Mouse (Mus musculus) embryonic fibroblast, embryonic 13.5 days (primary cell): ENCODE data around the gene Brdt. TPM values are rescaled to one million over a fixed set of nuclear protein-coding genes. Genes with fewer than 3 reads are reported as not detected.
"Not testable (repeated sequence)": the region's sequence is repeated elsewhere in the genome, so short reads cannot be mapped to it uniquely, and the experiment has no call there.

Experiments
- H3K27ac ChIP-seq: 2 replicates; pipeline ENCODE4 v1.5.1; 2012; ENCODE audit warnings: low read length, control low read depth, inconsistent platforms; ENCODE audit not compliant: insufficient read depth
- H3K4me1 ChIP-seq: 2 replicates; pipeline ENCODE4 v1.6.1; 2011; ENCODE audit warnings: low read length; ENCODE audit not compliant: control insufficient read depth, insufficient read depth
- H3K4me3 ChIP-seq: 2 replicates; pipeline ENCODE4 v1.5.1; 2011; ENCODE audit warnings: mild to moderate bottlenecking, control low read depth, low read length; ENCODE audit not compliant: insufficient read depth
- CTCF ChIP-seq: IDR thresholded peaks from 2 replicates; pipeline ENCODE4 v1.5.1; 2011; ENCODE audit warnings: mild to moderate bottlenecking, control low read depth, low read length, moderate library complexity, borderline replicate concordance; ENCODE audit not compliant: insufficient read depth
- POLR2A ChIP-seq: IDR thresholded peaks from 2 replicates; pipeline ENCODE4 v1.6.1; 2011; ENCODE audit warnings: low read depth, mild to moderate bottlenecking, control low read depth, low read length, moderate library complexity
- polyA plus RNA-seq: library from polyadenylated mRNA; stranded (reverse); fragments of >200 nt; gene quantifications from 2 replicates; pipeline ENCODE4 v1.2.4, GENCODE M21; 2011; ENCODE audit warnings: low read depth; ENCODE audit not compliant: missing spikeins, insufficient read length

Gene Brdt
- polyA plus RNA-seq, 1 experiment = 2.0 TPM

DNA sequence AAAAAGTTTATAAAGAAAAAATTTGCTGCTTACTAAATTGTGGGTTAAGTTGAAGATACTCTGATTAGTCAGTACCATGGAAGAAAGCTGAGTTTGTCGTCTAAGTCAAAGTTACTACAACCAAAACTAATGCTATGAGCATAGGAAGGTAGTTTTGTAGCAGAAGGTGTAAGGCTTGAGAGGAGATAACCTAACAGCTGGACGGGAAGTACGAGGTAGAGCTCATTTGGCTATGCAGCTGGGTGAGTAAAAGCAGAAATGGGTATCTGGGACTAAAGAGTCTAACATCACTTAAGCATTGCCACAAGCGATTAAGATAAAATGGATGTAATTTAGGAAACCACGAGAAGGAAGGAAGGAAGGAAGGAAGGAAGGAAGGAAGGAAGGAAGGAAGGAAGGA, 40.4 kb downstream of the Brdt start:
- H3K4me1 ChIP-seq = no peaks in the 10 kb centered on the region
- H3K27ac ChIP-seq = no peak overlapping the region
- no peak overlapping the region for H3K4me3 ChIP-seq
- TF ChIP-seq POLR2A = no peak
- no peak for TF ChIP-seq CTCF

DNA sequence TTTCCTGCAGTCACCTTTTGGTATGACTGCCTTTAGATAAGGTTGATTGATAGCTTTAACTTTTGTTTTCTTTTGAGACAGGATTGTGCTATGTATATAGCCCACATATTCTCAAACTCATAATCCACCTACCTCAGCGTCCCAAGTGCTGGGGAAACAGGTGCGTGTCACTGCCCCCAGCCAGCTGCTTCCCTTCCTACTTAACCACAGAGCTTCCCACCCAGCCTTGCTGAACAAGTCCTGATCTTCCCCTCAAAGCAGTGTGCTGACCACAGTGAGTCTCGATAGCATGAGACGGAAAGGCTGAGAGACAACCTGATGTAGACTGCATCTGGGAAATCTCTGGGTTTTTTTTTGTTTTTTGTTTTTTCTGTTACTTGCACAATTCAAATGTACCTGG, 42.3 kb downstream of the Brdt start:
- no peaks in the 10 kb centered on the region for H3K4me1 ChIP-seq
- TF ChIP-seq POLR2A (no peak), CTCF (no peak)

DNA sequence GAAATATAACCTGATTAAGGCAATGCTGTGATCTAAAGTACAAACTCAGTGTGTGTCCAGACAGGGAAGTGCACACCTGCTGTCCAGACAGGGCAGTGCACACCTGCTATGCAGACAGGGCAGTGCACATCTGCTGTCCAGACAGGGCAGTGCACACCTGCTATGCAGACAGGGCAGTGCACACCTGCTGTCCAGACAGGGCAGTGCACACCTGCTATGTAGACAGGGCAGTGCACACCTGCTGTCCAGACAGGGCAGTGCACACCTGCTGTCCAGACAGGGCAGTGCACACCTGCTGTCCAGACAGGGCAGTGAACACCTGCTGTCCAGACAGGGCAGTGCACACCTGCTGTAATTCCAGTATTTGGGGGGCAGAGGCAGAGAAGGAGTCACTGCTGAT, 55.5 kb downstream of the Brdt start:
- H3K4me3 ChIP-seq, H3K4me1 ChIP-seq, H3K27ac ChIP-seq: not testable (repeated sequence)

More for the DNA sequence above, 42.3 kb downstream of the Brdt start:
- Histone ChIP-seq H3K27ac (no peak overlapping the region), H3K4me3 (no peak overlapping the region)

DNA sequence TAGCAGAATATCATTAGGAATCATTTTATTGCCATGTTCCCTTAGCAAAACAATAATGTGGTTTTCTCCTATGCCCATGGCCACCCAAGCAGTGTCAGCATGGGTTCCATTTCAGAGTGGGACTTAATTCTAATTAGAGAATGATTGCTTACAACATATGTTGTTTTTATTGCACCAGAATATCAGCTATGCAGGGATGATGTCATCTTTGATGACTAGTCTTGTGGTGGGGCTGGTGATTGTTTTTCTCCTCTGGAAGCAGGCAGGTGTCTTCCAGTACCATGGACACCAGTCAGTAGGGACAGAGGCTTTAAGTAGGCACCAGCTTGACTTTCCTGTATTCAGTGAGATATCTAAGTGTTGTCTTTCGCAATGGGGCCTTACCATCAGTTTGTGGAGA, 56.8 kb downstream of the Brdt start:
- no peak overlapping the region for H3K4me3 ChIP-seq
- TF ChIP-seq POLR2A (no peak), CTCF (no peak)
- H3K4me1 ChIP-seq = no peaks in the 10 kb centered on the region
- H3K27ac ChIP-seq = no peak overlapping the region

DNA sequence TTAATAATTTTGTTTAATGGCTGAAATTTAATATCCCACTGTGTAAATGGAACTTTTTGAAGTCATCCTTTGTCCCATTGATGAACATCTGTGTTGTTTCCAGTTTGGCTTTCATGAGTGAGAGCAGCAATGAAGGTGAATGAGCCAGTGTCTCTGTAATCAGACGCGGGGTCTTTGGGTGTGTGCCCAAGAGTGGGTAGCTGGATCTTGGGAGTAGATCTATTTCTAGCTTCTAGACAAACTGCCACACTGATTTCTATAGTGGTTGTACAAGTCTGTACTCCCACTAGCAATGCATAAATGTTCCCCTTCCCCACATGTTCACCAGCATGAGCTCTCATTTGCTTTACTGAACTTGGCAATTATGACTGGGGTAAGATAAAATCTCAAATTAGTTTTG, 58.4 kb downstream of the Brdt start:
- H3K4me1 ChIP-seq = no peaks in the 10 kb centered on the region
- TF ChIP-seq POLR2A (no peak), CTCF (no peak)
- H3K4me3 ChIP-seq = no peak overlapping the region
- H3K27ac ChIP-seq = no peak overlapping the region

DNA sequence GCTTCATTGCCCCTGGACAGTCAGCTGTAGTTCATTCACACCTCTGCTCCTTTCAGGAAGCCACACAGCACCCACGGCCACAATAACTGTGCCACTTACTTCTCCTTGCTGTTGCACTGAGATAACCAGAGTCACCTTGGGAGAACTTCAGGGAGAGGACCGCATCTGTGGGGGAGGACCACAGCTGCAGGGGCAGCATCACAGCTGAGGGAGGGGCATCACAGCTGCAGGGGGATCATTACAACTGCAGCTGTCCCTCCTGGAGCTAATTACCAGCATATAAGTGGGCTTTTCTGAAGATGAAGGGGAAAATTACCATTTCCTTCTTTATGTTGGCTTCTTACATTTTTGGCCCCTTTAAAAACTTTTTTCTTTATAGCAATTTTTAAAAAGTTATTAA, 63.5 kb downstream of the Brdt start:
- H3K4me3 ChIP-seq = no peak overlapping the region
- H3K27ac ChIP-seq = no peak overlapping the region
- H3K4me1 ChIP-seq = no peaks in the 10 kb centered on the region
- no peak for TF ChIP-seq POLR2A
- TF ChIP-seq CTCF = no peak

DNA sequence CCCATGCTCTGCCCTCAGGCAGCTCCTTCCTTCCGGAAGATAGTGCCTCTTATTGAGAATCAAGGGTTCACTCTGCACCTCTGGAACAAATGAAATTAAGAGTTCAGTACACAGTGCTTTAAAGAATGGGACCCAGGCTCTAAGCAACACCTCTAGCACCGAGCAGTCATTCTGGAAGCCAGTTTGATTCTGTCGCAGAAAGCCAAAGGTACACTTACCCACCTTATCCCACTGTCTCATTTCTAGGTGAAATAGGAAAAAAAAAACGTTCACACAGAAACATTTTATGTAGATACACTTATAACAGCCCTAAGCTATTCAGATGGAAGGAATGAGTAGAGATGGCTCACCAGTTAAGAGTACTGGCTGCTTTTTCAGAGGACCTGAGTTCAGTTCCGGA, 71.5 kb downstream of the Brdt start, which contains the start of gene Ephx4:
Ephx4 (plus strand) TSS at position 301 of the 400 bp plus-strand sequence.
- no peak for TF ChIP-seq POLR2A
- no peak for TF ChIP-seq CTCF
- H3K4me3 ChIP-seq = peak within 1 kb of the TSS; percentile 32
- no peaks in the 10 kb centered on the region for H3K4me1 ChIP-seq
- H3K27ac ChIP-seq = no peak within 1 kb of the TSS

DNA sequence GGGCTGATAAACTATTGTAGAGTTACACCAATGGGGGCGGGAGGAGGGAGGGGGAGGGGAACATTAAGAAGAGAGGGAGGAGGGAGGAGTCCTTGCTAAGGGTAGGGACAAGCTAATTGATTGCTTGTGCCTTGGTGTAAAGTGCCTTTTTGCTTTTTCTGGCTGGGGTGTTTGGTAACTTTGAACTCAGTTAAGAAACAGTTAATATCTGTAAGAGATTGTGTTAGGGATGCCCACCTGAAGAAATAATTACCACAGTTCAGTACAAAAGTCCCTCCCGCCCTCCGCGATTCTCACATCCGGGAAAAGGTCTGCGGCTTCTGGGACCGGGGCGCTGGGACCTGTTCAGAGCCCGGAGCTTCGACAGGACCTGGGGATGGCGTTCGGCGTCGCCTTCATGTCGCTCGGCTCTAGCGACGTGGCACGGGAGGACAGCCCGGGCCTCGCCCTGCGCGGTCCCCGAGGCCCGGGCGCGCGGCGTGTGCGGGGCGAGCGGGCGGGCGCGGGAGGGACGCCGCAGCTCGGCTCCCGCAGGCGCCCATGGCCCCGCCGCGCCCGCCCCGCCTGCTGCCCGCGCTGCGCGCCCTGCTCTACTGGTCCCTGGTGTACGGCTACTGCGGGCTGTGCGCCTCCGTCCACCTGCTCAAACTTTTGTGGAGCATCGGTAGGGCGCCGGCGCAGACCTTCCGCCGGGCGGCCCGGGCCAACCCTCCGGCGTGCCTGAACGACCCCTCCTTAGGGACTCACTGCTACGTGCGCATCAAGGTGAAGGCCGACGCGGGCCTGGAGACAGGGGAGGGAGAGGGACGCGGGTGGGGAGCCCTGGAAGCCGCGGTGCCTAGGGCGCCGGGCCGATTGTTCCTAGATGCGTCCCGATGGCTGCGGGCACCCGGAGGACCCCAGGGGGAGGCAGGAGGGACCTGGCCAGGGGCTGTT, 72.3 kb downstream of the Brdt start:
- Histone ChIP-seq H3K27ac (no peak overlapping the region), H3K4me1 (no peaks in the 10 kb centered on the region), H3K4me3 (peak overlapping the region; percentile 32)
- TF ChIP-seq CTCF = no peak
- TF ChIP-seq POLR2A = no peak

DNA sequence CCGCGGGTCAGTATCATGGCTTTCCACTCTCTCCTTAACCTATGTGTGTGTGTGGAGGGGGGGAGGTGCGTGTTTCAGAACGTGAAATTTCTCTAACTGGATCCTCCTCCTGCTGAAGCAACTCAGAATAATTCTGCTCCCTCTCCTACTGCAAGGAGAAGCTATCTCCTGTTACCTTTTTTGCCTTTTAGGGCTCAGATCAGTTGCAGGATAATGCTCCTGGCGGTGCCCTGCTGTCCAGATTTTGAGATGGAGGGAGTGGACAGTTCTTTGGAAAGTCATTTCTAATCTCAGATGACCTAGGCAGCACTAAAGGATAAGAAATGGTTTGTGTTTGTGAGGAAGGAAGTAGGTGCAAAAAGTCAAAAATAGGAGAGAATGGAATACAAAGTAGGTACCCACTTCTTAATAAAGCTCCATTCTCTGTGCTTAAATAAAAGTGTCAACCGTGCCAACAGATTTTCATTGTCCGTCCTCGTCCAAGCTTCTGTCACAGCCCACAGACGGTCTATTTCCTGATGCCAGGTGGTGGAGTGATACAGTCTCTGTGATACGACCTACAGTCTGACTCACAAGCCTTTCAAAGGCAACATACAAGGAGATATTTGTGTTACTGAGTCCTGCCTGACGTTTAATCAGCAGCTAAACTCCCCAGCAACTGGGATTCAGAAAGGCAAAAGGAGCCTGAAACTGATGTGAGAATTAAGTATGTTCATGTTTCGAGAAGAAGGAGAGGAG, 73.2 kb downstream of the Brdt start:
- Histone ChIP-seq H3K4me3 (peak overlapping the region; percentile 32), H3K4me1 (no peaks in the 10 kb centered on the region), H3K27ac (no peak overlapping the region)
- no peak for TF ChIP-seq POLR2A
- TF ChIP-seq CTCF = no peak

DNA sequence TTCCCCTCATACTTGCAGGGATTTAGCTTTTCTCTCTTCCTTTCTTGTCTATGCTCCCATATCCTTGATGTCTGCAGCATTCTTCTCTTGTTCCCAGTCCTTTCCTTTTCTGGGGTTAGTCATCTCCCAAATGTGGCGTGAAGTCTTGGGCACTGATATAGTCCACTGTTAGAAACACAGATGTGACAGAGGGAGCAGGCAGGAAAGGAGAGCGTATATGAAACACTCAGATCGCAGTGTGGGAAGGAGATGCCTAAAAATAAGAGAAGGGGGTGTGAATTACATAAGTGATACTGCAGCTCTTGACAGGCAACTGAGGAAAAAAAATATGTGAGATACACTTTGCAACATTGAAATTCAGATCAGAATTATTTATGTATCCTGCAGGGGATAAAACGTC, 74.4 kb downstream of the Brdt start:
- TF ChIP-seq CTCF (no peak), POLR2A (no peak)
- Histone ChIP-seq H3K4me3 (no peak overlapping the region), H3K4me1 (no peaks in the 10 kb centered on the region), H3K27ac (no peak overlapping the region)

DNA sequence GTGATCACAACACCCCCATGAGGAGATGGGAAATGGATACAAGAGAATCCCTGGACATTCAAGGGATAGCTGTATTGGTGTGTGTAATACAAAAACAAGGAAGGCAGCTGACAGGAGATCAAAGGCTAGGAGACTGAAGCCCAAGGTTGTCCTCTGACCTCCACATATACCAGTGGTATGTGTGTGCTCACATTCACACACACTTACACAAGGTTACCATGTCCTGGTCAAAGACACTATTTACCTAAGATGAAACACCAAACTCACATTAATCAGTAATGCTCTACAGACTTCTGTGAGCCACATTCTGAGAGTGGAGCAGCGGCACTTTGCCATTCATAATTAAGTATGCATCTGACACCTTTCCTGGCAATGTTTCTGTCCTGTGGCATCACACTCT, 79.3 kb downstream of the Brdt start:
- no peaks in the 10 kb centered on the region for H3K4me1 ChIP-seq
- H3K4me3 ChIP-seq = no peak overlapping the region
- TF ChIP-seq POLR2A (no peak), CTCF (no peak)
- H3K27ac ChIP-seq = no peak overlapping the region
